Comparison of ENCODE assay signal across 8 mouse cellular contexts in the genomic region with DNA sequence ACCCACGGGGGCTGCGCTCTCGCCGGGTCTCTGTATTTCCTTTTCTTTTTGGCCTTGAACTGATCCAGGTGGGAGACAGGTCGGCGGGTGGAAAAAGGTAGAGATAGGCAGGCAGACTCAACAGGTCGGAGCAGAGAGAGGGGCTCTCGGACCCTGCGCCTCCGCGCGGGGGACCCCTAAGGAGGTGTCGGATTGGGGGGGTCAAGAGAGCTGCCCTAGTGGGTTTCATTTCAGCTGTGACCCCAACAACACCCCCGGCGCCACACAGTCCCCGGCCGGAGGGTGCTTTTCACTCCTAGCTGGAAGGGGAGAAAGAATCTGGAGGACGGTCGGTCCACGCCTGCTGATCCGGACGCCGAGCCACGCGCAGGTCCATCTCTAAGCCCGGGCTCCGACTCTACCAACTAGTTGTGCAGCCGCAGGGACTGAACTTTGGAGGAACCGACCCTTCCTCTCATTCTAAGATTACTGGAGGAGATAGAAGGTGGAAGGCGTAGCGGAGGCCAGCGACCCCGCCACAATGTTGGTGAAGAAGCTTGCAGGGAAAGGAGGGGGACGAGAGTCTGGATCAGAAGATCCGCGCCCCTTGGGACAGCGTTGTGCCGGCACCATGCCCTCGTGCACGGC. TPM values are rescaled to one million over a fixed set of nuclear protein-coding genes. Genes with fewer than 3 reads are reported as not detected.
DNase-seq lines count a peak whose midpoint lies in the region; ATAC-seq lines count a peak whose summit lies in the region.

No protein-coding gene starts in this region.

- H3K4me2 ChIP-seq in heart, embryonic 11.5 days: peak overlapping the region; percentile 100
- peak overlapping the region; percentile 91 for H3K4me2 ChIP-seq in midbrain, embryonic 11.5 days

- peak overlapping the region; percentile 66 for H3K9ac ChIP-seq in heart, embryonic 11.5 days (ENCODE audit: low read depth, low read length)
- peak overlapping the region; percentile 50 for H3K9ac ChIP-seq in midbrain, embryonic 11.5 days (ENCODE audit: low read length)

- peak; percentile 31 to 35 for DNase-seq in cerebellum, postnatal 10 days
- no peak for DNase-seq in cerebellum, adult 11 months
- peak; percentile 21 for DNase-seq in right cerebral cortex, postnatal 4 days
- no peak for DNase-seq in right cerebral cortex, adult 18-20 months
- peak; percentile 43 to 58 for DNase-seq in kidney, postnatal 4 days
- DNase-seq in midbrain, embryonic 11.5 days (ENCODE audit: low spot score, missing footprints): no peak
- no peak for DNase-seq in c-Kit-positive CD71-positive TER-119-positive erythroid progenitor cells, embryonic 14.5 days (ENCODE audit: low spot score)

- H3K27ac ChIP-seq in heart, embryonic 11.5 days (ENCODE audit: low read depth, low read length): no peak overlapping the region
- H3K27ac ChIP-seq in midbrain, embryonic 11.5 days (ENCODE audit: low read depth, low read length): no peak overlapping the region

- no peaks in the 10 kb centered on the region; the same call in 1 of the 2 replicates for H3K4me1 ChIP-seq in heart, embryonic 11.5 days (ENCODE audit: control insufficient read depth, insufficient read depth, low read length)
- H3K4me1 ChIP-seq in midbrain, embryonic 11.5 days (ENCODE audit: control insufficient read depth, insufficient read depth, low read length): no peaks in the 10 kb centered on the region

- no peaks in the 10 kb centered on the region for H3K9me3 ChIP-seq in heart, embryonic 11.5 days (replicated peaks; ENCODE audit: control insufficient read depth, low read length)
- H3K9me3 ChIP-seq in midbrain, embryonic 11.5 days (ENCODE audit: control insufficient read depth, low read length): no peaks in the 10 kb centered on the region

- H3K36me3 ChIP-seq in heart, embryonic 11.5 days (ENCODE audit: control insufficient read depth, insufficient read depth, low read length): no peaks in the 10 kb centered on the region
- H3K36me3 ChIP-seq in midbrain, embryonic 11.5 days (ENCODE audit: control insufficient read depth, insufficient read depth, low read length): no peaks in the 10 kb centered on the region

- ATAC-seq in heart, embryonic 11.5 days (replicated peaks; ENCODE audit: insufficient number of reproducible peaks, low FRiP score, low TSS enrichment): peak; percentile 64
- ATAC-seq in midbrain, embryonic 11.5 days (ENCODE audit: low FRiP score): peak; percentile 69

- H3K27me3 ChIP-seq in heart, embryonic 11.5 days (ENCODE audit: control insufficient read depth, insufficient read depth, low read length): peaks cover 5% of the 10 kb centered on the region; the same call in 1 of the 2 replicates
- H3K27me3 ChIP-seq in midbrain, embryonic 11.5 days (ENCODE audit: control insufficient read depth, insufficient read depth, low read length): peaks cover 2% of the 10 kb centered on the region; the same call in 1 of the 2 replicates

- WGBS in heart, embryonic 11.5 days (ENCODE audit: insufficient replicate concordance): under 1% methylated on average over 40 of the region's 40 CpGs
- under 1% methylated on average over 40 of the region's 40 CpGs for WGBS in midbrain, embryonic 11.5 days

- H3K4me3 ChIP-seq in heart, embryonic 11.5 days (ENCODE audit: low read depth, low read length): peak overlapping the region; percentile 63
- H3K4me3 ChIP-seq in midbrain, embryonic 11.5 days (ENCODE audit: low read depth, low read length): peak overlapping the region; percentile 45

RNA-seq across cellular contexts. Expression of a gene that starts 49.8 kb away (rescaled TPM):
- 2.7 and 3.0 TPM in 2 replicates for polyA plus RNA-seq in heart, embryonic 11.5 days (2014; fragmentation: Nextera tagmentation; extraction: Ambion mirVana)
- polyA plus RNA-seq in midbrain, embryonic 11.5 days (2014; fragmentation: Nextera tagmentation; extraction: Ambion mirVana): 3.0 and 3.5 TPM in 2 replicates

Comparison
In these comparisons a context has a peak if more than half of its experiments do, and no peak if none do; other contexts are left out.
1. DNase-seq: peak in cerebellum, postnatal 10 days (2 of 2), right cerebral cortex, postnatal 4 days (single experiment) and kidney, postnatal 4 days (2 of 2); none in cerebellum, adult 11 months (single experiment), right cerebral cortex, adult 18-20 months (single experiment), midbrain, embryonic 11.5 days (single experiment) and c-Kit-positive CD71-positive TER-119-positive erythroid progenitor cells, embryonic 14.5 days (single experiment).